Mouse (Mus musculus): ENCODE measurements around the gene Ahsg.

DNA sequence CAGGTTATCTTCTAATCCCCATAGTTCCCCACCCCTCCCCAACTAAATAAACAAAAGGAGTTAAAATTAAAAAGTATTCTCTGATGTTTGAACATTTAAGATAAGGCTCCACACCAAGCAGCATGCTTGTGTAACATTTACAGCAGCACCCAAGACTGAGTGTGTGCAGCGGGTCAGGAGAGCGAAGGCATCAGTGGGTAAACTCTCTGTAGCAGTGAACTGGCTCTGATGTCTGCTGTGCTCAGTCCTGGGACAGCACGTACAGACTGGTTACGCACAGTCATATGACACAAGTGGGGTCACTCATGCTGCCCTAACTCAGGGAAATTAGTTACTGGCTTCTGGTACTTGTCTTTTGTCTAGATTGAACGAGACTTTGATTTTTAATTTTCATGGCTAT lies 48.2 kb upstream of the Ahsg start:
- TF ChIP-seq POLR2A (IDR thresholded peaks at IDR 0.05; ENCODE audit: low read depth, low read length) (no peak), CTCF (conservative IDR thresholded peaks at IDR 0.05; ENCODE audit: insufficient read depth, insufficient read length, low read depth, low read length) (no peak)

Measured in kidney, adult 2 months (tissue).